Mouse (Mus musculus): ENCODE measurements around the gene Olfr655.

DNA sequence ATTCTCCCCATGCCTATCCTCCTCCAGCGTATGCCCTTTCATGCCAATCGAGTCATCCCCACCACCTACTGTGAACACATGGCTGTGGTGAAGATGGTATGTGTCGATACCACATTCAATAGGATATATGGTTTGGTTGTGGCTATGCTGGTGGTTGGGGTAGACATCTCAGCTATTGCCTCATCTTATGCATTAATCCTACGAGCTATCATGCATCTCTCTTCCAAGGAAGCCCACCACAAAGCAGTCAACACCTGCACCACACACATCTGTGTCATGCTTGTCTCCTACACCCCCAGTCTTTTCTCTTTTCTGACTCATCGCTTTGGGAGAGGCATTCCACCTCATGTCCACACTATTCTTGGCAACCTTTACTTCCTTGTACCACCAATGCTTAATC lies 13.3 kb downstream of the Olfr655 start:
- no peak for TF ChIP-seq POLR2A (IDR thresholded peaks at IDR 0.05; ENCODE audit: low read depth, low read length)
- TF ChIP-seq CTCF (conservative IDR thresholded peaks at IDR 0.05; ENCODE audit: insufficient read depth, insufficient read length, low read depth, low read length): no peak

Measured in kidney, adult 2 months (tissue).